Mouse (Mus musculus): ENCODE data around the gene Sh3kbp1. TPM values are rescaled to one million over a fixed set of nuclear protein-coding genes. Genes with fewer than 3 reads are reported as not detected.

Sh3kbp1 gene
- polyA plus RNA-seq, 1 experiment from 2014 or later, result 48.6 TPM

DNA sequence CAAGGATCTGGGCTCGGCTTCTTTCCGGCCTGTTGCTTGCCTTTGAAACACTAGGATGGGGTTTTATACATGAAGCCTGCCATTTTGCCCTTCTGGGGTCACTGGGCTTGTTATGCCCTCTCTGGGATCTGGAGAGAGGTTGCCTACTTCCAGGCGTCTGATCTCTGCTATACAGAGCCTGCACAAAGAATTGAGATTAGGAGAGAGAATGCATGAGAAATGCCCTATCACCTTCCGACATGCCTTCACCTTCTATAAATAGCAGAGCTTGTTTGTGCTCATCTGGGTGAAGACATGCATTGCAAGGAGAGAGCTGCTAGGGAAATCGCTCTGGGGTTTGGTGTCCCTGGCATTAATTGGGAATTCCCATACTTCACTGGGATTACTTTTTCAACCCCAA lies 301.1 kb downstream of the Sh3kbp1 start:
- 77% methylated on average over 5 of the region's 5 CpGs for WGBS
- Histone ChIP-seq H3K27me3 (ENCODE audit: control insufficient read depth, insufficient read depth, low read length) (no peaks in the 10 kb centered on the region), H3K27ac (ENCODE audit: low read depth, low read length) (no peak overlapping the region), H3K36me3 (ENCODE audit: control insufficient read depth, insufficient read depth, low read length) (no peaks in the 10 kb centered on the region), H3K4me2 (ENCODE audit: low read depth, low read length) (no peak overlapping the region), H3K9ac (replicated peaks; ENCODE audit: low read depth, low read length) (no peak overlapping the region), H3K9me3 (ENCODE audit: control insufficient read depth, low read length) (no peaks in the 10 kb centered on the region), H3K4me1 (ENCODE audit: control insufficient read depth, insufficient read depth, low read length) (no peaks in the 10 kb centered on the region), H3K4me3 (ENCODE audit: low read depth, low read length) (no peak overlapping the region)
- no peak for ATAC-seq (ENCODE audit: low read depth)

DNA sequence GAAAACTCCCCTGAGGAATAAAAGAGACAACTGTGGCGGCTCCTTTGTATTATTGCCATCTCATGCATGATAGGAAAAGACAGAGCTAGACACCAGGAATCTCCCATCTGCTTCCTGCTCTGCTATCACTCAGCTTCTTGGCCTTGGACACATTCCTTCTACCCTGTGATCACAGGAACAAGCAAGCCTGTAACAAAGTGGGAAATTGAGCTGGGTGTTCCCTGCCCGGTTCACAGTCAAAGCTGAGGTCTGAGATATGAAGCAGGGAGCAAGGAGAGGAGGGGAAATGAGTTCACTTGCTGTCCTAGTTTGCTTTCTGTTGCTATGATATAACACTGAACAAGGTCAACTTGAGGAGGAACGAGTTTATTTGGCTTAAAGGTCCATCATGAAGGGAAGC lies 301.8 kb downstream of the Sh3kbp1 start:
- no peak overlapping the region for H3K27ac ChIP-seq (ENCODE audit: low read depth, low read length)
- H3K9ac ChIP-seq (replicated peaks; ENCODE audit: low read depth, low read length), result no peak overlapping the region
- H3K4me2 ChIP-seq (ENCODE audit: low read depth, low read length), result no peak overlapping the region
- H3K36me3 ChIP-seq (ENCODE audit: control insufficient read depth, insufficient read depth, low read length), result no peaks in the 10 kb centered on the region
- H3K27me3 ChIP-seq (ENCODE audit: control insufficient read depth, insufficient read depth, low read length), result no peaks in the 10 kb centered on the region
- 79% methylated on average over 3 of the region's 3 CpGs for whole genome bisulfite sequencing
- no peaks in the 10 kb centered on the region for H3K9me3 ChIP-seq (ENCODE audit: control insufficient read depth, low read length)
- no peak for ATAC-seq (ENCODE audit: low read depth)
- no peaks in the 10 kb centered on the region for H3K4me1 ChIP-seq (ENCODE audit: control insufficient read depth, insufficient read depth, low read length)
- H3K4me3 ChIP-seq (ENCODE audit: low read depth, low read length), result no peak overlapping the region

DNA sequence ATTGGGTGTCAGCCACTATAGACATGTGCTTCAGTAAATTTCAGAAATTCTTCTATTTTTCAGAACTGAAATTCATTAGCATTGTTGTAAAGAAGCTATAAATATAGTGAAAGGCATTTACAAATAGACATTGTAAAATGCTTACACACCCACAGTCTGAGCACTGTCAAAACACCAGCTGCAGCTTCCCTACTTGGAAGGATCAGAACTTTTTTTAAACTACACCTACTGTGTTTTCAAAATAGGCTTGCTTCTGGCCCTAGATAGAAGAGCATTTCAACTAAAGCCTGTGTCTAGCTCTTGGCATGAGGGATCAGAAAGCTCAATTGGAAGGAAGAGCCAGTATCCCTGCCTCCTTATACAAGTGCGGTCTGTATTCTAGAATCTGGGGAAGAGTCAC lies 305.0 kb downstream of the Sh3kbp1 start:
- 92% methylated on average over 1 of the region's 1 CpGs for WGBS
- no peak for ATAC-seq (ENCODE audit: low read depth)
- no peak overlapping the region for H3K4me3 ChIP-seq (ENCODE audit: low read depth, low read length)

DNA sequence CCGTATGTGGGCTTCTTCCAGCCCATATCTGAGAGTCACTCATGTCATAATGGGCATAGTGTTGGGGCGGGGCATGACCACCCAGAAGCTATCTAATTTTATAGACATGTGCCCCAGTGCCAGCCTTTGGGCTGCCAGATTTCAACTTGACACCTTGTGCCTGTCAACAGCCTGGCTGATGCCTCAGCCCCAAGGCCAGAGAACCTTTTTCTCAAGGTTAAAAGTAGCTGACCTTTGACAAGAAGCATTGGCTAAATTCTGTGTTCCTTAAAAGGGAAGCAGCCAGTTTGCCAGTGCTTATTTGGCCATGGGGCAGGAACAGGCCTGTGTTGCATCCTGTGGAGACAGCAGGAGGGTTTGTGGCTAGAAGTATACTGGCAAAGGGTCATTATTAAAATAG lies 315.5 kb downstream of the Sh3kbp1 start:
- Histone ChIP-seq H3K27ac (ENCODE audit: low read depth, low read length) (no peak overlapping the region), H3K27me3 (ENCODE audit: control insufficient read depth, insufficient read depth, low read length) (no peaks in the 10 kb centered on the region), H3K4me2 (ENCODE audit: low read depth, low read length) (no peak overlapping the region), H3K9me3 (ENCODE audit: control insufficient read depth, low read length) (no peaks in the 10 kb centered on the region), H3K36me3 (ENCODE audit: control insufficient read depth, insufficient read depth, low read length) (no peaks in the 10 kb centered on the region), H3K4me3 (ENCODE audit: low read depth, low read length) (no peak overlapping the region), H3K9ac (replicated peaks; ENCODE audit: low read depth, low read length) (no peak overlapping the region), H3K4me1 (ENCODE audit: control insufficient read depth, insufficient read depth, low read length) (no peaks in the 10 kb centered on the region)
- no peak for ATAC-seq (ENCODE audit: low read depth)
- WGBS, result 85% methylated on average over 2 of the region's 2 CpGs

More for the DNA sequence above, 305.0 kb downstream of the Sh3kbp1 start:
- Histone ChIP-seq H3K4me2 (ENCODE audit: low read depth, low read length) (no peak overlapping the region), H3K27ac (ENCODE audit: low read depth, low read length) (no peak overlapping the region), H3K9me3 (ENCODE audit: control insufficient read depth, low read length) (no peaks in the 10 kb centered on the region), H3K27me3 (ENCODE audit: control insufficient read depth, insufficient read depth, low read length) (no peaks in the 10 kb centered on the region), H3K9ac (replicated peaks; ENCODE audit: low read depth, low read length) (no peak overlapping the region), H3K36me3 (ENCODE audit: control insufficient read depth, insufficient read depth, low read length) (no peaks in the 10 kb centered on the region), H3K4me1 (ENCODE audit: control insufficient read depth, insufficient read depth, low read length) (no peaks in the 10 kb centered on the region)

DNA sequence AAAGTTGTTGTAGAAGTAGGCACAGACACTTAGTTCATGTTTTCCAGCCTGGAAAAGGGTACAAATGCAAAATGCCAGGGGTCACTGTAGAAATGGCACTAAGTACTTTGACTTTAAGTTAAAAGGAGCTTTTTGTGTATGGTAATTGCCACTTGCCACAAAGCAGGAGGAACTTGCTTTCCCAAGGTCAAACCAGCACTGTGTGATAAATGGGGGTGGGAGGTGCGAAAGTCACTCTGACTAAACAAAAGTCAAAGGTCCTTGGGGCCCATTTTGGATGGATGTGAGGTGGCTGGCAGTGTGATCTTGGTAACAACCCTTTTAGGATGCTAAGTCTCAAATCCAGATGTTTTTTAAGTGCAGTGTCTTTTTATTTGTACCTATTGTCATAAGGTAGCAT lies 316.5 kb downstream of the Sh3kbp1 start:
- Histone ChIP-seq H3K27me3 (ENCODE audit: control insufficient read depth, insufficient read depth, low read length) (no peaks in the 10 kb centered on the region), H3K36me3 (ENCODE audit: control insufficient read depth, insufficient read depth, low read length) (no peaks in the 10 kb centered on the region), H3K4me3 (ENCODE audit: low read depth, low read length) (no peak overlapping the region), H3K4me2 (ENCODE audit: low read depth, low read length) (no peak overlapping the region), H3K9me3 (ENCODE audit: control insufficient read depth, low read length) (no peaks in the 10 kb centered on the region), H3K9ac (replicated peaks; ENCODE audit: low read depth, low read length) (no peak overlapping the region), H3K4me1 (ENCODE audit: control insufficient read depth, insufficient read depth, low read length) (no peaks in the 10 kb centered on the region), H3K27ac (ENCODE audit: low read depth, low read length) (no peak overlapping the region)
- 72% methylated on average over 1 of the region's 1 CpGs for WGBS
- ATAC-seq (ENCODE audit: low read depth), result no peak

DNA sequence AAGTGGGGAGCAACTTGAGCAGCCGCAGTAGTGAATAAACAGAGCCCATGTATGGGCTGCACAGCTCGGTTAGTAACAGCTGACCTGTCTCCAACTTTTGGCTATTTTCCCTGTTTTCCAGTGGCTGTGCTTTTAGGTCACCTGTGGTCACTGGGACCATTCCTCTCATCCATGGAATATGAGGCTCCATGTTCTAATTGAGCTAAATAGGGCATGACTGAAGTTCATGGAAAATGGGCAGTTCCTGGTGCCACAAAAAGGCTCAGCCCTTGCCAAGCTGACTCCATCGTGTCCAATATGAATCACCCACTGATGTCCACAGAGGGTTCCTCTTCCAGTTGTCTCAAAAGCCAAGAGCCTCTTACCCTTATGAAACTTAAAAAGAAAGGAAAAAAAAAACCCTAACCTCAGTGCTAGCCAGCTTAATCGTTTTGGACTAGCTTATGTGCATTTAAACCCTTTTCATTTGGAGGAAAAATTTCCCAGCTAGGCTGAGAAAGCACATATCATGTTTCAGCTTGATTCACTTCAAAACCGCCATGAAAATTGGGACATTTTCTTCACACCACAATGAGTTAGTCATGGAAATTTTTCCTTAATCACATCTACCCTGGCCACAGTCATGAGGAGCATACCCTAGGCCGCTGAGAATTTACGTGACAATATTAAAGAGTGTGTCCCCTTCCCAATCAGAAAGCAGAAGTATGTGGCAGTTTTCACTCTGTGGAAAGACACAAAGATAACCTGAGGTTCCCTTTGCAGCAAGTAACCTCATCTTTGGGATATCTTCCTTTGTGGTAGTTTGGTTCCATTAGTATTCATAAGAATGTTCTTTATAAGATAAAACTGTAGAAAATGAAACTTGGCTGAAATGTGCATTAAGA lies 326.7 kb downstream of the Sh3kbp1 start:
- no peak for ATAC-seq (ENCODE audit: low read depth)

DNA sequence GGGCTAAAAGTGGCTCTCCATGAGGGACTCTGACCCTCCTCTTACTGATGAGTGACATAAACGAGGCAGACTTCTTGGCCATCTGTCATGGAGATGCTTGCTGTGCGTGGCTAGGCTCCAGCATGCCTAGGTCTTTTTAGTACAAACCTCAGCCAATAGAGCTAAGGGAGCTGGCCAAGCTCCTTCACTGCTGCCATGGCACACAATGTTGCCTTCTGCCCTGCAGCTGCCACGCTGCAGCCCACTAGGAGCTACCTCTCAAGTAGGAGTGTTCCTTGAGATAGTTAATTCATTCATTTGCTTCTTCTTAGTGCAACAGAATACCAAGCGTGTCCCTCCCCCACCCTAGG lies 327.3 kb downstream of the Sh3kbp1 start:
- no peak for ATAC-seq (ENCODE audit: low read depth)
- no peaks in the 10 kb centered on the region for H3K27me3 ChIP-seq (ENCODE audit: control insufficient read depth, insufficient read depth, low read length)

More for the DNA sequence above, 326.7 kb downstream of the Sh3kbp1 start:
- Histone ChIP-seq H3K27ac (ENCODE audit: low read depth, low read length) (no peak overlapping the region), H3K4me2 (ENCODE audit: low read depth, low read length) (no peak overlapping the region), H3K36me3 (ENCODE audit: control insufficient read depth, insufficient read depth, low read length) (no peaks in the 10 kb centered on the region), H3K4me1 (ENCODE audit: control insufficient read depth, insufficient read depth, low read length) (no peaks in the 10 kb centered on the region), H3K4me3 (ENCODE audit: low read depth, low read length) (no peak overlapping the region), H3K9ac (replicated peaks; ENCODE audit: low read depth, low read length) (no peak overlapping the region), H3K9me3 (ENCODE audit: control insufficient read depth, low read length) (no peaks in the 10 kb centered on the region), H3K27me3 (ENCODE audit: control insufficient read depth, insufficient read depth, low read length) (no peaks in the 10 kb centered on the region)
- 75% methylated on average over 7 of the region's 7 CpGs for WGBS

DNA sequence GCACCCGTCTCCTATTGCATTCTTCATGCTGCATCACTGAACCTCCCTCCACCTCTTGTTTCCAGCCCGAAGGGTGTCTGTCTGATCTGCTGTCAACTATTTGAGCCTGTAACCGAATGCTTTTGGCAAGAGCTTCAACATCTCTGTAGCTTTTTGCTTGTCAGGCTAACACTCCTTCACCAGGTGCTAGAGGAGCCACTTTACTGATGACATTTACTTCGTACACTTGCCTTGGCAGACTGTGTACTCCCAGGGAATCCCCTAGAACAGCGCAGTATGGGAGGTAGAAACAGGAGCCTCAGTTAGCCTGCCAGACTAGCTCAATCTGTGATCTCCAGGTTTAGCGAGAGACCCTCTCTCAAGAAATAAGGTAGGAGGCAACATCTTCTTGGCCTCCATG lies 328.4 kb downstream of the Sh3kbp1 start:
- H3K4me3 ChIP-seq (ENCODE audit: low read depth, low read length), result no peak overlapping the region
- WGBS, result 95% methylated on average over 6 of the region's 6 CpGs
- no peak overlapping the region for H3K9ac ChIP-seq (replicated peaks; ENCODE audit: low read depth, low read length)
- no peaks in the 10 kb centered on the region for H3K27me3 ChIP-seq (ENCODE audit: control insufficient read depth, insufficient read depth, low read length)
- no peaks in the 10 kb centered on the region for H3K4me1 ChIP-seq (ENCODE audit: control insufficient read depth, insufficient read depth, low read length)
- ATAC-seq (ENCODE audit: low read depth), result no peak
- no peak overlapping the region for H3K4me2 ChIP-seq (ENCODE audit: low read depth, low read length)
- H3K36me3 ChIP-seq (ENCODE audit: control insufficient read depth, insufficient read depth, low read length), result no peaks in the 10 kb centered on the region
- no peaks in the 10 kb centered on the region for H3K9me3 ChIP-seq (ENCODE audit: control insufficient read depth, low read length)
- H3K27ac ChIP-seq (ENCODE audit: low read depth, low read length), result no peak overlapping the region

More for the DNA sequence above, 327.3 kb downstream of the Sh3kbp1 start:
- Histone ChIP-seq H3K9me3 (ENCODE audit: control insufficient read depth, low read length) (no peaks in the 10 kb centered on the region), H3K9ac (replicated peaks; ENCODE audit: low read depth, low read length) (no peak overlapping the region), H3K4me2 (ENCODE audit: low read depth, low read length) (no peak overlapping the region), H3K27ac (ENCODE audit: low read depth, low read length) (no peak overlapping the region), H3K4me3 (ENCODE audit: low read depth, low read length) (no peak overlapping the region), H3K36me3 (ENCODE audit: control insufficient read depth, insufficient read depth, low read length) (no peaks in the 10 kb centered on the region), H3K4me1 (ENCODE audit: control insufficient read depth, insufficient read depth, low read length) (no peaks in the 10 kb centered on the region)
- WGBS, result 76% methylated on average over 4 of the region's 4 CpGs

DNA sequence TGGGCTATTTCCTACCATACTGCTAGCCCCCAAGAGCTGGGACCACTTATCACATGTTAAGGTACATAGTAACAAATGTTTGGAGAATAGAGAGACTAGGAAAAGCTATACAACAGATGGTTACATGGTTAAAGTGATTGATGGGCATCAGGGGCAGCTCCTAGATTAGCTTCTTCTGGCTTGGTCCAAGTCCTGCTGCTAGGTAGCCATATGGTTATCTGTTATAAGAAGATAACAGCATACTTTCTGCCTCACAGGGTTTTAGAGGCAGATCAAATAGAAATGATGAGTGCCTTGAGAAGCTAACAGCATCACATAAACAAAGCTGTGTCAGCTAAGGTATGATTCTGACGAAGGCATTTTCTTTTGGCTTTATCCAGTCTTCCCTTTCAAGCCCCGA lies 334.3 kb downstream of the Sh3kbp1 start:
- no peaks in the 10 kb centered on the region for H3K27me3 ChIP-seq (ENCODE audit: control insufficient read depth, insufficient read depth, low read length)
- no peaks in the 10 kb centered on the region for H3K4me1 ChIP-seq (ENCODE audit: control insufficient read depth, insufficient read depth, low read length)
- no peak overlapping the region for H3K27ac ChIP-seq (ENCODE audit: low read depth, low read length)
- no peaks in the 10 kb centered on the region for H3K36me3 ChIP-seq (ENCODE audit: control insufficient read depth, insufficient read depth, low read length)
- no peak overlapping the region for H3K9ac ChIP-seq (replicated peaks; ENCODE audit: low read depth, low read length)
- 74% methylated on average over 2 of the region's 2 CpGs for WGBS
- no peak for ATAC-seq (ENCODE audit: low read depth)
- H3K4me3 ChIP-seq (ENCODE audit: low read depth, low read length), result no peak overlapping the region
- H3K9me3 ChIP-seq (ENCODE audit: control insufficient read depth, low read length), result no peaks in the 10 kb centered on the region
- H3K4me2 ChIP-seq (ENCODE audit: low read depth, low read length), result no peak overlapping the region

Data from neural tube, embryonic 14.5 days (tissue).